Mouse (Mus musculus) thymus, postnatal 36 days (tissue): ENCODE data around the gene Ank.
"Not testable (repeated sequence)": the region's sequence is repeated elsewhere in the genome, so short reads cannot be mapped to it uniquely, and the experiment has no call there.

Experiments used
- DNase-seq, 2 experiments: peaks; one replicate each; pipeline ENCODE4 v3.0.0; 2022; ENCODE audit warnings: mixed read lengths in 2 of 2

Ank gene

GRCm38 (mm10) chr15:27466131-27467080, at the start of gene Ank:
Ank (plus strand) TSS chr15:27466677.
- DNase-seq: peak; percentile 78 to 83

DNA sequence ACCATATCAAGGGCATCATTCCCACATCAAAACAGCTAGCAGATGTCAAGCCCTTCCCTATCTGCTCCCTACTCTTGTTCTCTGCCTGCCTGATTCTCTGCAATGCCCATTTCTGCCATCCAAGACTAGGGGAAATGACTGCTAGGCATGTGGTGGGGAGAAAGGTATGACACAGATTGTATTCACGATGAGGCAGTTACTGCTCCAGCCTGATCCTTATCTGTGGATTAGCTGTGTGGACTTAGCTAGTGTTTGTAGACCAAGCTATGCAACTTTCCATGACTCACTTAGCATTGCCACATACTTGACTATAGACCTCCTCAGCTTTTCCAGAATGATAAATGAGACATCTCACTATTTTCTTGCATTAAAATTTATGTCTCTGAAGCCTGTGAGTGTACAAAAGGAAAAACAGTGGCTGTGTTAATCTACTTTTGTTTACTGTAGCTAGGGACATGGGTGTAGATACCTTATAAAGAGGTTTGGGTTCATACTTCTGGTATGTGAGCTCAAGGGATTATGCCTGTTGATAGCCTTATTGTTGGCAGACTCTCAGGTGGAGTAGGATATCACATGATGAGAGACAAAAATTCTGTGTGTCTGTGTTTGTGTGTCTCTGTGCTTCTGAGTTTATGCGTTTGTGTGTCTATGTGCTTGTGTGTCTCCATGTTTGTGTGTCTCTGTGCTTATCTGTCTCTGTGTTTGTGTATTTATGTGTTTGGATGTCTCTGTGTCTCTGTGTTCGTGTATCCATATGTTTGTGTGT, 47.7 kb upstream of the Ank start:
- no peak for DNase-seq

DNA sequence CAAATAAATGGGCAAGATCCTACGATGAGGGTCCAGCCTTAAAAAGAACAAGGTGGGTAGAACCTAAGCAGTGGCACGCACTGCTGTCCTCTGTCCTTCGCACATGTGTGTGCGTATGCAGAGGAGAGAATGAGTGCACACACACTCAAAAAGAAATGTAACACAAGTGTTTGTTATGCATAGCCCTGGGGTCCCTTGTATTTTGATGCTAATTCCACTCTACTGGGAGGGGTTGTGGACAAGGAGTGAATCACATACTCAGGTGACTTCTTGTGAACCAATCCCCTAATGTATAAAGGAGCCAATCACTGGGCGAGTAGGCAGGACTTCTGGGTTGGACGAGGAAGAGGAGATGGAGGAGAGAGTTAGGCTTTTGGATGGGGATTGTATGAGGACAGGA, 44.9 kb upstream of the Ank start:
- no peak for DNase-seq

DNA sequence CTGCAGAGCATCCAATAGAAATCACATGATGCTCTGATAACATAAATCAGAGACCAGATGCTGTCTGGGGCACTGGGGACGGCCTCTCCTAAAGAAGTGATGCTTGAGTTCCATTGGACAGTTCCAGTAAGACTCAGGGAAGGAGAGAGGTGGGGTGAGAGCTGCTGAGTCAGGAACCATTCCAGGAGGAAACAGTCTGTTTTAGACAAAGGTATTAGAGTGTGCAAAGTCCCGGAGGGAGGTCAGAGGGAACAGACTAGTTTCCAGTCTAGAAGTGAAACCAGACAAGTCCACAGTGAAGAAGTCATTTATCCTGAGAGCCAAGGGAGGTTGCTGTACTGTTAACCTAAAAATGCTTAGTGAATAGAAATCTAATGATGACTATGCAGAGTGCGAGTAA, 38.9 kb upstream of the Ank start:
- no peak for DNase-seq

GRCm38 (mm10) chr15:27430241-27430640, 36.2 kb upstream of the Ank start:
- no peak for DNase-seq

DNA sequence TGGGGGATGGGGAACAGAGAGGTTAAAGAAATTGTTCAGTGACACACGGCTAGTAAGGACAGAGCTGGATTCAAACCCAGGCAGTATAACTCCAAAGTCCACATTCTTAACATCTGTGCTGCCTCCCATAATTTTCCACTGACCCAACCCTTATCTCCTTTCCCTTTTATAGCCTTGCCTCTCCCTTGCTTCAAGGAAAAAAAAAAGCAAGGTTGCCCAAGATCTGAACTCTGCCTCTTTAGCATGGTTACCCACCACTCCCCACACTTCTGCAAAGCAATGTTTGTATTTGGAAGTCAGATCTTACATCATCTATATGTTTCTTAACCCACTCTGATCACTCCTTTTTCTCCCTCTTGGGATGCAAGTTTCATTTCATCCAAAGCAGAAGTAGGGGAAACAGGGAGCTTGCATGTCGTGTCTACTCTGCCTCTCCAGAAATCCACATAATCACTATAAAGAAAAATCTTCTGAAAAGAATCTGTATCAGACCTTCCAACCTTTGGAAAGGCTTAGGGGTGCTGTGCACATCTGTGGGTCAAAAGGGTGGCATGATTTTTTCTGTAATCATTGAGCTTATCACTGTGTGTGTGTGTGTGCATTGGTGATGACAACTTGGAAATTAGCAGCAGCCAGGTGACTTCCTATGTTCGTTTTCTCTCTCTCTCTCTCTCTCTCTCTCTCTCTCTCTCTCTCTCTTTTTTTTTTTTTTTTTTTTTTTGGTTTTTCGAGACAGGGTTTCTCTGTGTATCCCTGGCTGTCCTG, 33.4 kb upstream of the Ank start:
- DNase-seq: no peak

DNA sequence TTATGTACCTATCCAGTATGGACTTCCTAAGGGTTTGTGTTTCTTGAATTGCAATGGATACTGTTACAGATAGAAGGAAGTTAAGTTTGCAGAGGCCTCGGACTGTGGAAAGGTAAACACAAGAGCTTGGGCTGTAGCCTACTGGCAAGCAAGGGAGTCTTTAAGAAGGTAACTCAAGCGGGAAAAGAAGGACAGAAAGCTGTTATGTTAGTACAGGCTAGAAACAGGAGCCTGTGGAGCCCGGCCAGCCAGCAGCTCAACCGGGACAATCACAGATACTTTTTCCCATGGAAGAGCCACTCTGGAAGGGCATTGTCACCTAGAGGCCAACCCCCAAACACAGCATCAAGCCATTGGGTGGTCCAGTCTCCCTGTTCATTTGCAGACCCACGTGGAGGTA, 31.1 kb upstream of the Ank start:
- DNase-seq: no peak

- DNase-seq: no peak
These were observed 30.3 kb upstream of the Ank start for GRCm38 (mm10) chr15:27436194-27436593.

DNA sequence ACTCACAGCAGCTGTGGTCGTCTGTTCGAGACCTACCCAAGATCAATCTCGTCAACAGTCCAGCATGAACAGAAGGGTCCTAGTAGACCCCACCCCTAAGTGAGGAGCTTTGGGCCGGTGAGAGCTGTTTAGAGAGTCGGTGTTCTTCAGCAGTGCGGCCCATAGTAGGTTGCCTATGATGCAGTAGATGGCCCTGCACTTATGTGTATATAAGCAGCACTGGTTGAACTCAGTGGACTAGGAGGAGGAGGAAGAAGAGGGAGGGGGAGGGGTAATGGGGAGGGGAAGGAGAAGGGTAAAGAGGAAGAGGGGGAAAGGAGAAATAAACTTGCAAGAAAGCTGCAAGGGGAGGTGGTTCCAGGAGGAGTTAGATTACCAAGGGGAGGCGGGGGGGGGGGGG, 25.4 kb upstream of the Ank start:
- no peak for DNase-seq

GRCm38 (mm10) chr15:27441529-27441928, 24.9 kb upstream of the Ank start:
- no peak for DNase-seq

- DNase-seq: no peak
These were observed 24.5 kb upstream of the Ank start for GRCm38 (mm10) chr15:27441951-27442350.

- no peak for DNase-seq
These were observed 21.6 kb upstream of the Ank start for GRCm38 (mm10) chr15:27444772-27445347.

- no peak for DNase-seq
These were observed 15.8 kb upstream of the Ank start for GRCm38 (mm10) chr15:27450689-27451088.

- no peak for DNase-seq
These were observed 14.7 kb upstream of the Ank start for GRCm38 (mm10) chr15:27451760-27452159.

GRCm38 (mm10) chr15:27452496-27452895, 14.0 kb upstream of the Ank start:
- DNase-seq: no peak

DNA sequence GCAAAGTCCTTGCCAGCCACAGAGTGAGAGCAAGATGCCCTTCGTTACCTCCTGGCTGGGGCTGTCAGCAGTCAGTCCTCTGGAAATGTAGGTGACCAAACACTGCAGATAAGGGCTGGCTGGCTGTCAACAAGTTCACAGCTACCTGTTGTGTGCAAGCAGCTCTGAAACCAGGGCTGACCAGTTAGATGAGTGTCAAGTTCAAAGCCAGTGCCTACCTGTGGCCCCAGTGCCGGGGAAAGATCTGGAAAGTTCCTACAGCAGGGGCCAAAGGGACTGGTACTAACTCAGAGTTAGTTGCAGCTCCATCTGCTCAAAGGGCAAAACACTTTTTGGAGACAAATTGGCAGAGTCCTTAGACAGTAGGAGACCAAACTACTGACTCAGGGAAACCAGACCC, 9.5 kb upstream of the Ank start:
- no peak for DNase-seq

- DNase-seq: not testable (repeated sequence)
These were observed 6.7 kb upstream of the Ank start for GRCm38 (mm10) chr15:27459781-27460180.

DNA sequence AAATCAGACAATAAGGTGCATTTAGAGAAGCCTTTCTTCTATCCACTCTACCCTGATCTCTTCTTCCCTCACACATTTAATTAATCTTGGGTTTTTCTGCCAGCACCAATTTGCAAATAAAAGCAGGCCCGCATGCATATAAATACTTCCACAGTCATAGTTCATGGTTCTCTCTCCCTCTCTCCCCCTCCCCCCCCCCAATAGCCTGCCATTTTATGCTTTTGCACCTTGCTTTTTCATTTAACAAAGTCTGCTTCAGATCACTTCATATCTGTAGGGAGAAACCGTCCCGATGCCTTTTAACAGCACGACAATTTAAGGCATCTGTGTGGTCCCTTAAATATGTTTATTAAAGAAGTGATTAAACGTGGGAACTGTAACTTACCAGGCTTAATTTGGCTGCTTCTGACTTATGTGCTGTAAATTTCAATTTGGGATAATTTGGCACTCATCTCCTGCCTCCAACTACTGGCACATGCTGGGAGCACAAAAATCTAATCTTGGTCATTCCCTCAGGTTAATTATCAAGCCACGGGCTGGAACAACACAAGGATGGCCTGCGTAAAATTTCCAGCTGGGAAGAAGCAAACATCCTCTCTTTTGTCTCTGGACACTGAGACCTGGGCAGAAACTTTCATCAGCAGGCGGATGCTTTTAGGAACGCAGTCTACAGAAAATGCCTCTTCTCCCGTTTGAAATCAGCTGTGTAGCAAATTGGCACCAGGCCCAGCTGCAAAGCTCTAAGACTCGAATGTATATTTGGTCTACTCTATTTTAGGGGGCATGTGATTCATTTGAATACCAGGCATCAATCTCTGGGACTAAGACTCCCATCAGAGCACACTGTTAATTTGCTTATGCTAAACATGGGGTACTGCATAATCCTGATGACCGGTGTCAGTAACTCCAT, 4.9 kb upstream of the Ank start:
- DNase-seq: no peak

DNA sequence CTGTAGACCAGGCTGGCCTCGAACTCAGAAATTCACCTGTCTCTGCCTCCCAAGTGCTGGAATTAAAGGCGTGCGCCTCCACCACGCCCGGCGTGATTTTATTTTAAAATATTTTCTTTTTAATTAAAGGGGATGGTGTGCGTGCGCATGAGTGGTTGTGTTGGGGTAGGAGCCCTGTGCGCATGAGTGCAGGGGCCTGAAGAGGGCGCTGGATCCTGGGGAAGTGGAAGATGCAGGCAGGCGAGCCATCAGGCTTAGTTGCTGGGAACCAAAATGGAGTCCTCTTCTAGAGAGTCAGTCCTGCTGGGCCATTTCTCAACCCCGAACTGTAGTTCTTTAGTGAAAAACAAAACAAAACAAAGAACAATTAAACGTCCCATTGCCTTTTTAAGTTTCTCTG, 2.6 kb upstream of the Ank start:
- DNase-seq: no peak

DNA sequence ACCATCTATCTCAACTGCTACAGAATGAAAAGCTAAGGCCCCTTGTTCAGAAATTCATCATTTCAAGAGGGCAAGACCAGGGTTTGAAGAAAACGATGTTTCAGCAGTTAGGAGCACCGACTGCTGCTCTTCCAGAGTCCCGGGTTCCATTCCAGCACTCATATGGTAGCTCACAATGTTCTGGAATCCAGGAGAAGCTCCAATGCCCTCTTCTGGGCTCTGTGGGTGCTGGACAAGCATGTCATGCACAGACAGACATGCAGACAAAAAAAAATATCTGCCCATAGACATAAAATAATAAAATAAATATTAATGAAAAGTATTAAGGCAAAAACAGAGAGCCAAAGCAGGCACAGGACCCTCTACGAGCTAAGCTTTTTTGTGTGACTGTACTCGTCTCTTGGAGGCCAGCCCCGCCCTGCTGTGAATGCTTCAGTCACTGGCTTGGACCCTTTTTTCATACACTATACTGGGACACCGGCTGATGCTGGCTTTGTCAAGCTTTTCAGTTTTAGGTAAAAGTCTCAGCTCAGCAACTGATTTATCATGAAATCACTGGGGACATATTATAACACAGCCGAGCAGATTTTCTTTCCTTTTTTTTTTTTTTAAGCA, 979 bp upstream of the Ank start:
- DNase-seq: no peak

DNA sequence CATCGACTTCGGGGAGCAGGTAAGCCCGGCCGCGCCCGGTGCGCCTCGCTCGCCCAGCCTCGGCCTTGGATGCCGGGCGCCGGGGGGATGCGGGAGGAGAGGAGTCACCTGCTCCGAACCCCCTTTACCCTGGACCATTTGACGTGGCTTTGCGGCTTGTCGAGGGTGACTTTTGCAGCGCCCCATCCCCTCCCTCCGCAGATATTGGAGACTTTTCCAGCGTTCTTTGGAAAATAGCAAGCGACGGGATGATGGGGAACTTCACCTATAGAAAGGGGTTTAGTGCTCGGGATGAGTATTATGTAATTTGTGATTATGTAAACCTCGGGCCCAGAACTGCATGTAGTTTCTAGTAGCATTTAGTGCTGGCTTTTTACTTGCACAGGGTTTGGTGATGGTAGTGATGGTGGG, 609 bp downstream of the Ank start:
- DNase-seq: no peak
